Mouse (Mus musculus) forebrain, embryonic 14.5 days (tissue): Measurements from ENCODE around the gene Ptprh. TPM values are rescaled to one million over a fixed set of nuclear protein-coding genes. Genes with fewer than 3 reads are reported as not detected.

Experiments used
- ATAC-seq: fragments of 200-750 bp; cut with Nextera tagmentation; 2 replicates; pipeline ENCODE4 v1.8.0; 2017; ENCODE audit warnings: mild to moderate bottlenecking, moderate library complexity
- DNase-seq: peaks from one replicate; pipeline ENCODE4 v3.0.0-alpha.2; 2015; ENCODE audit warnings: low spot score
- H3K27ac ChIP-seq: fragments of 300-500 bp; sonication (generic); 2 replicates; pipeline ENCODE4 v1.5.1; 2014; ENCODE audit warnings: low read depth, mild to moderate bottlenecking, control low read depth, low read length, moderate library complexity
- H3K27me3 ChIP-seq: fragments of 300-500 bp; sonication (generic); replicated peaks from 2 replicates; pipeline ENCODE4 v1.6.1; 2014; ENCODE audit warnings: low read length, control low read depth, mixed read lengths; ENCODE audit not compliant: control insufficient read depth, insufficient read depth
- H3K36me3 ChIP-seq: fragments of 300-500 bp; sonication (generic); 2 replicates; pipeline ENCODE4 v1.6.1; 2014; ENCODE audit warnings: low read length, control low read depth; ENCODE audit not compliant: control insufficient read depth, insufficient read depth
- H3K4me1 ChIP-seq: fragments of 300-500 bp; sonication (generic); 2 replicates; pipeline ENCODE4 v1.6.1; 2014; ENCODE audit warnings: antibody characterized with exemption, low read length, control low read depth; ENCODE audit not compliant: control insufficient read depth, insufficient read depth
- H3K4me2 ChIP-seq: fragments of 300-500 bp; sonication (generic); 2 replicates; pipeline ENCODE4 v1.6.1; 2014; ENCODE audit warnings: mild to moderate bottlenecking, control low read depth, low read length
- H3K4me3 ChIP-seq: fragments of 300-500 bp; sonication (generic); 2 replicates; pipeline ENCODE4 v1.5.1; 2014; ENCODE audit warnings: low read depth, low read length, control low read depth
- H3K9ac ChIP-seq: fragments of 300-500 bp; sonication (generic); 2 replicates; pipeline ENCODE4 v1.6.1; 2014; ENCODE audit warnings: mild to moderate bottlenecking, low read length, control low read depth, moderate library complexity
- H3K9me3 ChIP-seq: fragments of 300-500 bp; sonication (generic); replicated peaks from 2 replicates; pipeline ENCODE4 v1.6.1; 2016; ENCODE audit warnings: low read length, control low read depth, mixed read lengths; ENCODE audit not compliant: control insufficient read depth
- WGBS: fragments of 180-500 bp; shearing (Covaris S2); extraction: QIAGEN DNeasy Blood & Tissue Kit; methylation state at CpG from one replicate; pipeline ENCODE4 v1.1.7; 2014; 5-methylcytosine and 5-hydroxymethylcytosine counted together
- polyA plus RNA-seq: library from polyadenylated mRNA; unstranded; fragments of >200 nt; fragmentation: Nextera tagmentation; extraction: Ambion mirVana; gene quantifications from 2 replicates; pipeline ENCODE4 v1.2.1, GENCODE M21; 2014

Gene Ptprh
- not detected in 2 replicates for polyA plus RNA-seq

GRCm38 (mm10) chr7:4603873-4604272 is at the start of gene Ptprh:
TSS of gene Ptprh (minus strand) at chr7:4604041.
- Histone ChIP-seq H3K36me3 (no peaks in the 10 kb centered on the region), H3K4me3 (no peak within 1 kb of the TSS), H3K27me3 (no peaks in the 10 kb centered on the region), H3K9ac (no peak within 1 kb of the TSS), H3K9me3 (no peaks in the 10 kb centered on the region), H3K4me1 (no peaks in the 10 kb centered on the region), H3K4me2 (no peak within 1 kb of the TSS), H3K27ac (no peak within 1 kb of the TSS)
- DNase-seq: no peak
- ATAC-seq: no peak
- 81% methylated on average over 6 of the region's 6 CpGs for WGBS

DNA sequence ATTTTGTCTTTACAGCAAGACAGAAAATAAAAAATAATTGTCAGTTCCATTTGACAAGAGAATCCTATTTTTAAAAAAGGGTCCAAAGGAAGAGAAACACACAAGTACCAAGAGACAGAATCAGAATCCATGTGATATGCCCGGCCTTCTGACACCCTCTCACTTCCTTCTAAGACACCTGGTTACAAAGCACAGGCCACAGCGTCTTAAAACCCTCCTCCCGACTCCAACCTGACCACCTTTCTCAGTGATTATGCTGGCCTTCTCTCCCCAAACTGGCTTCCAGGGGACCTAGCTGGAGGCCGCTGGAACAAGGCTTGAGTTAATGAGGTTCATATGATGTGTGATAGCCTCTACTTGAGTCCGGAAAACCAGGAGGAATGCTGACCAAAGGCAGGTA is 49.5 kb upstream of the Ptprh start:
- Histone ChIP-seq H3K36me3 (peaks cover 10% of the 10 kb centered on the region; the same call in 1 of the 2 replicates), H3K4me3 (no peak overlapping the region), H3K27ac (no peak overlapping the region), H3K9ac (no peak overlapping the region), H3K4me2 (no peak overlapping the region), H3K4me1 (peaks cover 21% of the 10 kb centered on the region), H3K9me3 (no peaks in the 10 kb centered on the region), H3K27me3 (no peaks in the 10 kb centered on the region)
- WGBS: 84% methylated on average over 5 of the region's 5 CpGs
- no peak for DNase-seq
- ATAC-seq: no peak

DNA sequence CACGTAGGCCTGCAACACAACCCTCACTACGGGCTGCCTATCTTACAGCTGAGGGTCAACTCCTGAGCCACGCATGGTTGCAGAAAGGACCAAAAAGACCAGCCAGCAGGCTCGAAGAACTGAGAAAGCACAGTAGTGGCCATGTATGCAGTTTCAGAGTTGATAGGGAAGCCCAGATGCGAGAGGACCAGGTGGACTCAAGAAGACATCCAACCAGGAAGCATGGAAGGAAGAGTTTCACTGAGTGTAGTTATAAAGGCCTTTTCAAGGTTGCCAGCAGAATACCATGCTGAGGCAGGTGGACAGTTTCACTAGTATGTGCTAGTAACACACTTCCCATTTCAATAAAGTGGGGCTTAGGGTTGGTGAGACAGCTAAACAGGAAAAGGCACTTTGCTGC is 48.9 kb upstream of the Ptprh start:
- Histone ChIP-seq H3K9me3 (no peaks in the 10 kb centered on the region), H3K36me3 (peaks cover 10% of the 10 kb centered on the region; the same call in 1 of the 2 replicates), H3K9ac (no peak overlapping the region), H3K4me2 (no peak overlapping the region), H3K4me1 (peaks cover 18% of the 10 kb centered on the region), H3K4me3 (no peak overlapping the region), H3K27ac (no peak overlapping the region), H3K27me3 (no peaks in the 10 kb centered on the region)
- ATAC-seq: no peak
- no peak for DNase-seq
- 97% methylated on average over 5 of the region's 5 CpGs for WGBS

- DNase-seq (no peak), ATAC-seq (no peak)
- peaks cover 12% of the 10 kb centered on the region for H3K36me3 ChIP-seq
- no peak overlapping the region for H3K9ac ChIP-seq
- H3K27ac ChIP-seq: no peak overlapping the region
- H3K4me1 ChIP-seq: peaks cover 7% of the 10 kb centered on the region
- H3K4me2 ChIP-seq: no peak overlapping the region
- no peak overlapping the region for H3K4me3 ChIP-seq
- 89% methylated on average over 8 of the region's 8 CpGs for WGBS
- H3K27me3 ChIP-seq: no peaks in the 10 kb centered on the region
- no peaks in the 10 kb centered on the region for H3K9me3 ChIP-seq
Observed at GRCm38 (mm10) chr7:4651581-4651980, 47.7 kb upstream of the Ptprh start.

GRCm38 (mm10) chr7:4647992-4648391 is 44.2 kb upstream of the Ptprh start:
- DNase-seq (no peak), ATAC-seq (no peak)
- H3K9me3 ChIP-seq: no peaks in the 10 kb centered on the region
- H3K9ac ChIP-seq: no peak overlapping the region
- H3K4me1 ChIP-seq: no peaks in the 10 kb centered on the region
- 87% methylated on average over 2 of the region's 2 CpGs for WGBS
- H3K27ac ChIP-seq: no peak overlapping the region
- H3K4me3 ChIP-seq: no peak overlapping the region
- H3K4me2 ChIP-seq: no peak overlapping the region
- H3K36me3 ChIP-seq: peaks cover 43% of the 10 kb centered on the region
- no peaks in the 10 kb centered on the region for H3K27me3 ChIP-seq

DNA sequence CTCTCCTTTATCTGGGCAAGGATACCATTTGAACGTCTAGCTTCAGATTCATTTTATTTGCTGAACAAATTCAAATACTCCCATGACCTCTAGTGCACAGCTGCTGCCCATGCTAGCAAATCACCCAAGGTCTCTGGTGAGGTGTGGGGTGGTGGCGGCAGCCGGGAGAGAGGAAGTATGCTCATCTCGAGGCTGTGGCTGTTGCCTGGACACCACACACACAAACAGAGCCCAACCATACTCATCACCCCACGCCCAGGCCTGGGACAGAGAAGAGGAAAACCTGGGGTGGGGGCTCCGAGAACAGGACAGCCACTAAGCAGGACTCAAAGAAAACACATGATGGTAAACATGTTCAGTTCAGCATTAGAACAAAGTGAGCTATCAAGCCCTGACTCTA is 43.5 kb upstream of the Ptprh start:
- WGBS: 89% methylated on average over 6 of the region's 6 CpGs
- ATAC-seq: no peak
- Histone ChIP-seq H3K4me1 (no peaks in the 10 kb centered on the region), H3K27me3 (no peaks in the 10 kb centered on the region), H3K4me2 (no peak overlapping the region), H3K4me3 (no peak overlapping the region), H3K36me3 (peaks cover 49% of the 10 kb centered on the region), H3K9ac (no peak overlapping the region), H3K9me3 (no peaks in the 10 kb centered on the region), H3K27ac (no peak overlapping the region)
- no peak for DNase-seq

DNA sequence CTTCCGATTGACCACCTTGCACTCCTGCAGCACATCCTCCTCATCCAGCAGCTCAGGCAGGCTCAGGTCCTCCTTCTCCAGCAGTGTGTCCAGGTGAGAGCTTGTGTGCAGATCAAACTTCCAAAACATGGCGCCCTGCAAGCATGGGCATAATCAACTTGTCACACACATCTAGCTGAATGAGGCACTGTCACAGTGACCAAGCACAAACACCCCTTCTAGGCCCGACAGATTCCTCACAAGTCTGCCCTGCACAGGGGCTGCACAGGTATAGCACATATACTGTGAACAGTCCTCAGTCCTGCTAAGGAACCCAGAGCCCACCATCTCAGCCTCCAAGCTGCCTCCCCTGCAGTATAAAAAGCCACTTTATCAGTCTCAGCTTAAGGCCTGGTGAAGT is 43.0 kb upstream of the Ptprh start:
- H3K4me3 ChIP-seq: no peak overlapping the region
- H3K27me3 ChIP-seq: no peaks in the 10 kb centered on the region
- H3K4me1 ChIP-seq: no peaks in the 10 kb centered on the region
- H3K4me2 ChIP-seq: no peak overlapping the region
- ATAC-seq (no peak), DNase-seq (no peak)
- H3K36me3 ChIP-seq: peaks cover 53% of the 10 kb centered on the region
- 89% methylated on average over 3 of the region's 3 CpGs for WGBS
- H3K9ac ChIP-seq: no peak overlapping the region
- no peak overlapping the region for H3K27ac ChIP-seq
- H3K9me3 ChIP-seq: no peaks in the 10 kb centered on the region

DNA sequence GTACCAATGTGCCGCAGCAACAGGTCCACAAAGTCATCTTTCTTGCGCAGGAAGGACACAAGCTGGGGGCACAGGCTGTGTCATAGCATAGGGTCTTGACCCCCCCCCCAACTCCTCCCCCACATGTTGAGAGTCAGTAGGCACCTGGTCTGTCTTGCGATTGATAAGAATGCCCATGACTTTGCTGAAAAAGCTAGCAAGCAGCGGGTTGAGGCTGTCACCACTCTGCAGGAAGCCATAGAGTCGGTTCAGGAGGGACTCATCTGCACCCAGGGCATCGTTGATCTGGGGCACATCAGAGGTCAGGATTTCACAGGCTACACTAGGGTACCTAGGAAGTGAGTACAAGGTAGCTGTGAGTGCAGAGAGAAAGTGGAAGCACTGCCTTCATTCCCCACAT is 39.4 kb upstream of the Ptprh start:
- no peak overlapping the region for H3K27ac ChIP-seq
- no peaks in the 10 kb centered on the region for H3K27me3 ChIP-seq
- no peak for ATAC-seq
- no peak for DNase-seq
- H3K9ac ChIP-seq: no peak overlapping the region
- WGBS: 96% methylated on average over 6 of the region's 6 CpGs
- H3K4me2 ChIP-seq: no peak overlapping the region
- no peaks in the 10 kb centered on the region for H3K4me1 ChIP-seq
- H3K9me3 ChIP-seq: no peaks in the 10 kb centered on the region
- H3K36me3 ChIP-seq: peaks cover 79% of the 10 kb centered on the region
- H3K4me3 ChIP-seq: no peak overlapping the region

GRCm38 (mm10) chr7:4641956-4642355 is 38.1 kb upstream of the Ptprh start:
- Histone ChIP-seq H3K9me3 (no peaks in the 10 kb centered on the region), H3K4me3 (no peak overlapping the region), H3K4me1 (no peaks in the 10 kb centered on the region), H3K9ac (no peak overlapping the region), H3K4me2 (no peak overlapping the region), H3K36me3 (peaks cover 88% of the 10 kb centered on the region), H3K27me3 (no peaks in the 10 kb centered on the region), H3K27ac (no peak overlapping the region)
- ATAC-seq (no peak), DNase-seq (no peak)
- WGBS: 96% methylated on average over 7 of the region's 7 CpGs
